Mouse (Mus musculus): ENCODE data around the gene Slco1a6. TPM values are rescaled to one million over a fixed set of nuclear protein-coding genes. Genes with fewer than 3 reads are reported as not detected.
"Not testable (repeated sequence)": the region's sequence is repeated elsewhere in the genome, so short reads cannot be mapped to it uniquely, and the experiment has no call there.

Gene Slco1a6
- polyA plus RNA-seq (2015; fragmentation: Nextera tagmentation; extraction: Ambion mirVana): not detected in 2 replicates

GRCm38 (mm10) chr6:142208421-142208820 is at the start of gene Slco1a6:
Slco1a6 (minus strand) TSS chr6:142208521.
- 88% methylated on average over 4 of the region's 4 CpGs for WGBS
- Histone ChIP-seq H3K9ac (ENCODE audit: low read depth, low read length) (no peak within 1 kb of the TSS), H3K27me3 (replicated peaks; ENCODE audit: control insufficient read depth, insufficient read depth, low read length) (no peaks in the 10 kb centered on the region), H3K36me3 (ENCODE audit: control insufficient read depth, insufficient read depth) (no peaks in the 10 kb centered on the region), H3K4me1 (replicated peaks; ENCODE audit: control insufficient read depth, insufficient read depth, low read length) (no peaks in the 10 kb centered on the region), H3K4me3 (ENCODE audit: low read depth, low read length) (no peak within 1 kb of the TSS), H3K27ac (ENCODE audit: low read depth, low read length) (no peak within 1 kb of the TSS), H3K4me2 (replicated peaks; ENCODE audit: low read depth) (no peak within 1 kb of the TSS), H3K9me3 (ENCODE audit: control insufficient read depth) (no peaks in the 10 kb centered on the region)
- no peak for TF ChIP-seq CTCF (IDR thresholded peaks at IDR 0.05; ENCODE audit: low read depth)
- no peak for ATAC-seq

- H3K27ac ChIP-seq (ENCODE audit: low read depth, low read length); H3K4me3 ChIP-seq (ENCODE audit: low read depth, low read length); H3K36me3 ChIP-seq (ENCODE audit: control insufficient read depth, insufficient read depth); H3K9ac ChIP-seq (ENCODE audit: low read depth, low read length); H3K9me3 ChIP-seq (ENCODE audit: control insufficient read depth); H3K27me3 ChIP-seq (replicated peaks; ENCODE audit: control insufficient read depth, insufficient read depth, low read length); ATAC-seq; H3K4me2 ChIP-seq (replicated peaks; ENCODE audit: low read depth); H3K4me1 ChIP-seq (replicated peaks; ENCODE audit: control insufficient read depth, insufficient read depth, low read length): not testable (repeated sequence)
- WGBS: 97% methylated on average over 1 of the region's 1 CpGs
These were observed 42.5 kb upstream of the Slco1a6 start for GRCm38 (mm10) chr6:142250738-142251307.

- H3K4me1 ChIP-seq (replicated peaks; ENCODE audit: control insufficient read depth, insufficient read depth, low read length): no peaks in the 10 kb centered on the region
- no peak overlapping the region for H3K4me3 ChIP-seq (ENCODE audit: low read depth, low read length)
- no peak overlapping the region for H3K9ac ChIP-seq (ENCODE audit: low read depth, low read length)
- H3K36me3 ChIP-seq (ENCODE audit: control insufficient read depth, insufficient read depth): no peaks in the 10 kb centered on the region
- TF ChIP-seq CTCF (IDR thresholded peaks at IDR 0.05; ENCODE audit: low read depth): no peak
- no peak for ATAC-seq
- WGBS: 66% methylated on average over 5 of the region's 5 CpGs
- no peaks in the 10 kb centered on the region for H3K27me3 ChIP-seq (replicated peaks; ENCODE audit: control insufficient read depth, insufficient read depth, low read length)
- no peak overlapping the region for H3K4me2 ChIP-seq (replicated peaks; ENCODE audit: low read depth)
- H3K9me3 ChIP-seq (ENCODE audit: control insufficient read depth): no peaks in the 10 kb centered on the region
- no peak overlapping the region for H3K27ac ChIP-seq (ENCODE audit: low read depth, low read length)
These were observed 36.7 kb upstream of the Slco1a6 start for GRCm38 (mm10) chr6:142245065-142245464.

DNA sequence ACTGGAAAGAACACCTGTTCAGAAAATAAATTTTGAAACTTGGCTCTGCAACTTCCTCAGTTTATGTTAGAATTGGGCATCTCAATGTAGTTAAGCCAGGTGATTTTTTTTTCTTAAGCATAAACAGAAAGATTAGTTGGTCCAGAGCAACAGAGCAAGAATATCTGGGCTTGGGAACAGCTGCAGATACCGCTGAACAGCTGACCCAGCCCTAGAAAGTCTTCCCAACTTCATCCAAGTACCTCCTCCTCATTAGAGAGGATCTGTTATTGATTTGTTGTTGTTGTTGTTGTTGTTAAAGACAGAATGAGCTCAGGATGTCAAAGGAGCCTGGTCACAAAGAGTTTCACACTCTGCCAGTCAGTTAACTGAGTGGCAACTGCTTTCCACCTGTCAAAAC is 31.1 kb upstream of the Slco1a6 start:
- Histone ChIP-seq H3K9ac (ENCODE audit: low read depth, low read length) (no peak overlapping the region), H3K27me3 (replicated peaks; ENCODE audit: control insufficient read depth, insufficient read depth, low read length) (no peaks in the 10 kb centered on the region), H3K4me1 (replicated peaks; ENCODE audit: control insufficient read depth, insufficient read depth, low read length) (no peaks in the 10 kb centered on the region), H3K36me3 (ENCODE audit: control insufficient read depth, insufficient read depth) (no peaks in the 10 kb centered on the region), H3K4me3 (ENCODE audit: low read depth, low read length) (no peak overlapping the region), H3K9me3 (ENCODE audit: control insufficient read depth) (no peaks in the 10 kb centered on the region), H3K27ac (ENCODE audit: low read depth, low read length) (no peak overlapping the region), H3K4me2 (replicated peaks; ENCODE audit: low read depth) (no peak overlapping the region)
- ATAC-seq: no peak
- WGBS: 72% methylated on average over 1 of the region's 1 CpGs
- no peak for TF ChIP-seq CTCF (IDR thresholded peaks at IDR 0.05; ENCODE audit: low read depth)

DNA sequence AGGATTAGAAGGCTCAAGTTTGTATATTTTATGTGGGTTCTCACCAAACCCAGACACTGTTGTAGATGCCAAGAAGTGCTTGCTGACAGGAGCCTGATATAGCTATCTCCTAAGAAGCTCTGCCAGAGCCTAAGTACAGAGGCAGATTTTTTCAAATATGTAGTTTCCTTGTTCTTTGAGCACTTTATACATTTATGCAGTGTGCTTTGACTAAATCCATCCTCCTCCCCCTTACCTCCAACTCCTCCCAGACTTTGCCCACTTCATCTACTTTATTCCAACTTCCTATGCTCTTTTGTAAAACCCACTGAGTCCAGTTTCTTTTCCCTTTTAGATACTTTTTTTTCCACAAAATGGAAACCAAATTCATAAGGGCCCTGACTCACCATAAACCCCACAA is 11.8 kb upstream of the Slco1a6 start:
- Histone ChIP-seq H3K9ac (ENCODE audit: low read depth, low read length) (no peak overlapping the region), H3K27me3 (replicated peaks; ENCODE audit: control insufficient read depth, insufficient read depth, low read length) (no peaks in the 10 kb centered on the region), H3K4me2 (replicated peaks; ENCODE audit: low read depth) (no peak overlapping the region), H3K27ac (ENCODE audit: low read depth, low read length) (no peak overlapping the region), H3K4me3 (ENCODE audit: low read depth, low read length) (no peak overlapping the region), H3K9me3 (ENCODE audit: control insufficient read depth) (no peaks in the 10 kb centered on the region), H3K36me3 (ENCODE audit: control insufficient read depth, insufficient read depth) (no peaks in the 10 kb centered on the region), H3K4me1 (replicated peaks; ENCODE audit: control insufficient read depth, insufficient read depth, low read length) (no peaks in the 10 kb centered on the region)
- TF ChIP-seq CTCF (IDR thresholded peaks at IDR 0.05; ENCODE audit: low read depth): no peak
- no peak for ATAC-seq

DNA sequence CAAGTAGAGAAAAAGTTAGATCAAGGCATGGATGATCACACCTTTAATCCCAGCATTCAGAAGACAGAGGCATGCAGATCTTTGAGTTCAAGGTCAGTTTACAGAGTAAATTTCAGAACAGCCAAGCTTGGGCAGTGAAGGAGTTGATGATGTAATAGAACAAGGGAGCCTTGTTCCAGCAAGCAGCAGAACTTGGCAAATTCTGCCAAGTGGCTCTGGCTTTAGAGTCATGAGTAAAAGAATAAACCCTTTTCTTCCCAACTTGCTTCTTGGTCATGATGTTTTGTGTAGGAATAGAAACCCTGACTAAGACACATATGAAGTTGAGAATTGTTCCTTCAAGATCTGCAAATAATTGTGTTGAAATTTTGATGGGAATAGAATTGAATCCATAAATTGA is 3.5 kb upstream of the Slco1a6 start:
- H3K4me1 ChIP-seq (replicated peaks; ENCODE audit: control insufficient read depth, insufficient read depth, low read length): no peaks in the 10 kb centered on the region
- no peaks in the 10 kb centered on the region for H3K36me3 ChIP-seq (ENCODE audit: control insufficient read depth, insufficient read depth)
- ATAC-seq: no peak
- H3K9ac ChIP-seq (ENCODE audit: low read depth, low read length): no peak overlapping the region
- no peak overlapping the region for H3K27ac ChIP-seq (ENCODE audit: low read depth, low read length)
- no peak for TF ChIP-seq CTCF (IDR thresholded peaks at IDR 0.05; ENCODE audit: low read depth)
- H3K9me3 ChIP-seq (ENCODE audit: control insufficient read depth): no peaks in the 10 kb centered on the region
- no peaks in the 10 kb centered on the region for H3K27me3 ChIP-seq (replicated peaks; ENCODE audit: control insufficient read depth, insufficient read depth, low read length)
- H3K4me2 ChIP-seq (replicated peaks; ENCODE audit: low read depth): no peak overlapping the region
- no peak overlapping the region for H3K4me3 ChIP-seq (ENCODE audit: low read depth, low read length)

GRCm38 (mm10) chr6:142209749-142210148 is 1.4 kb upstream of the Slco1a6 start:
- Histone ChIP-seq H3K27ac (ENCODE audit: low read depth, low read length) (no peak overlapping the region), H3K4me1 (replicated peaks; ENCODE audit: control insufficient read depth, insufficient read depth, low read length) (no peaks in the 10 kb centered on the region), H3K36me3 (ENCODE audit: control insufficient read depth, insufficient read depth) (no peaks in the 10 kb centered on the region), H3K4me2 (replicated peaks; ENCODE audit: low read depth) (no peak overlapping the region), H3K9me3 (ENCODE audit: control insufficient read depth) (no peaks in the 10 kb centered on the region), H3K9ac (ENCODE audit: low read depth, low read length) (no peak overlapping the region), H3K4me3 (ENCODE audit: low read depth, low read length) (no peak overlapping the region), H3K27me3 (replicated peaks; ENCODE audit: control insufficient read depth, insufficient read depth, low read length) (no peaks in the 10 kb centered on the region)
- TF ChIP-seq CTCF (IDR thresholded peaks at IDR 0.05; ENCODE audit: low read depth): no peak
- no peak for ATAC-seq

All from intestine, postnatal 0 days (tissue).